Mouse (Mus musculus) olfactory bulb, adult 2 months (tissue): ENCODE measurements at regions not wholly inside any gene's neighbourhood (a gene's known extent, or its start where the extent isn't known, plus 50 kb on each side); places are given as distances from the start of the nearest gene placed in this dataset.

Source experiments
- H3K27ac ChIP-seq: fragments of 200-500 bp; 2 replicates; pipeline ENCODE4 v1.5.1; 2012; ENCODE audit warnings: low read depth, low read length; ENCODE audit not compliant: insufficient read depth
- H3K4me1 ChIP-seq: fragments of 200-500 bp; 2 replicates; pipeline ENCODE4 v1.6.1; 2012; ENCODE audit warnings: low read length; ENCODE audit not compliant: control insufficient read depth, insufficient read depth
- H3K4me3 ChIP-seq: fragments of 200-500 bp; 2 replicates; pipeline ENCODE4 v1.5.1; 2012; ENCODE audit warnings: mild to moderate bottlenecking, low read depth, low read length, moderate library complexity; ENCODE audit not compliant: insufficient read depth
- CTCF ChIP-seq: fragments of 200-500 bp; IDR thresholded peaks from 2 replicates; pipeline ENCODE4 v1.5.1; 2012; ENCODE audit warnings: low read depth, mild to moderate bottlenecking, low read length, moderate library complexity; ENCODE audit not compliant: insufficient read depth
- POLR2A ChIP-seq: fragments of 200-500 bp; IDR thresholded peaks from 2 replicates; pipeline ENCODE4 v1.6.1; 2012; ENCODE audit warnings: mild to moderate bottlenecking, low read depth, low read length, moderate library complexity; ENCODE audit not compliant: insufficient read depth
- WGBS: fragments of 180-500 bp; shearing (Covaris S2); methylation state at CpG from one replicate; pipeline ENCODE4 v1.1.7; 2018; 5-methylcytosine and 5-hydroxymethylcytosine counted together

GRCm38 (mm10) chr1:137620672-137621071 lies 554.8 kb downstream of the Ptprc start:
- 83% methylated on average over 5 of the region's 5 CpGs for WGBS

GRCm38 (mm10) chr1:137618231-137618630 lies 557.3 kb downstream of the Ptprc start:
- WGBS: 93% methylated on average over 2 of the region's 2 CpGs
- no peak overlapping the region for H3K27ac ChIP-seq

More at GRCm38 (mm10) chr1:137620672-137621071, 554.8 kb downstream of the Ptprc start:
- Histone ChIP-seq H3K4me1 (no peaks in the 10 kb centered on the region), H3K4me3 (no peak overlapping the region), H3K27ac (no peak overlapping the region)
- TF ChIP-seq POLR2A (no peak), CTCF (no peak)

GRCm38 (mm10) chr1:137617513-137617912 lies 558.0 kb downstream of the Ptprc start:
- 39% methylated on average over 5 of the region's 5 CpGs for WGBS
- Histone ChIP-seq H3K27ac (no peak overlapping the region), H3K4me3 (no peak overlapping the region), H3K4me1 (no peaks in the 10 kb centered on the region)
- no peak for TF ChIP-seq POLR2A
- TF ChIP-seq CTCF: no peak

More at GRCm38 (mm10) chr1:137618231-137618630, 557.3 kb downstream of the Ptprc start:
- Histone ChIP-seq H3K4me3 (no peak overlapping the region), H3K4me1 (no peaks in the 10 kb centered on the region)
- TF ChIP-seq CTCF (no peak), POLR2A (no peak)

GRCm38 (mm10) chr1:137606716-137607115 lies 568.8 kb downstream of the Ptprc start:
- WGBS: 93% methylated on average over 1 of the region's 1 CpGs
- no peaks in the 10 kb centered on the region for H3K4me1 ChIP-seq
- no peak overlapping the region for H3K27ac ChIP-seq
- TF ChIP-seq CTCF (no peak), POLR2A (no peak)
- no peak overlapping the region for H3K4me3 ChIP-seq

- 60% methylated on average over 11 of the region's 11 CpGs for WGBS
- Histone ChIP-seq H3K4me1 (no peaks in the 10 kb centered on the region), H3K4me3 (no peak overlapping the region), H3K27ac (no peak overlapping the region)
- TF ChIP-seq CTCF (no peak), POLR2A (no peak)
Measured at GRCm38 (mm10) chr1:137605890-137606663, 569.4 kb downstream of the Ptprc start.

GRCm38 (mm10) chr1:137593732-137594131 lies 581.8 kb downstream of the Ptprc start:
- Histone ChIP-seq H3K27ac (no peak overlapping the region), H3K4me1 (no peaks in the 10 kb centered on the region), H3K4me3 (no peak overlapping the region)
- no peak for TF ChIP-seq POLR2A
- TF ChIP-seq CTCF: no peak
- WGBS: 92% methylated on average over 7 of the region's 7 CpGs

GRCm38 (mm10) chr1:137591891-137592290 lies 583.6 kb downstream of the Ptprc start:
- peaks cover 2% of the 10 kb centered on the region; the same call in 1 of the 2 replicates for H3K4me1 ChIP-seq
- no peak overlapping the region for H3K4me3 ChIP-seq
- 63% methylated on average over 2 of the region's 2 CpGs for WGBS
- no peak overlapping the region for H3K27ac ChIP-seq
- TF ChIP-seq CTCF (no peak), POLR2A (no peak)

- 42% methylated on average over 3 of the region's 3 CpGs for WGBS
- TF ChIP-seq CTCF: no peak
- no peak for TF ChIP-seq POLR2A
- no peak overlapping the region for H3K27ac ChIP-seq
Measured at GRCm38 (mm10) chr1:137591295-137591694, 584.2 kb downstream of the Ptprc start.

GRCm38 (mm10) chr1:137588304-137589300 lies 586.9 kb downstream of the Ptprc start:
- 54% methylated on average over 6 of the region's 6 CpGs for WGBS
- no peak for TF ChIP-seq CTCF
- no peak for TF ChIP-seq POLR2A
- peaks cover 2% of the 10 kb centered on the region; the same call in 1 of the 2 replicates for H3K4me1 ChIP-seq
- H3K4me3 ChIP-seq: no peak overlapping the region
- no peak overlapping the region for H3K27ac ChIP-seq

More at GRCm38 (mm10) chr1:137591295-137591694, 584.2 kb downstream of the Ptprc start:
- H3K4me3 ChIP-seq: no peak overlapping the region
- H3K4me1 ChIP-seq: peaks cover 2% of the 10 kb centered on the region; the same call in 1 of the 2 replicates
